Mouse (Mus musculus) G1E-ER4 (cell line): ENCODE measurements around the gene Tekt1. TPM values are rescaled to one million over a fixed set of nuclear protein-coding genes. Genes with fewer than 3 reads are reported as not detected.

ENCODE experiments used
- GATA1 ChIP-seq: IDR thresholded peaks from one replicate; pipeline ENCODE4 v1.8.0; 2012; ENCODE audit warnings: low read length, inconsistent platforms
- polyA plus RNA-seq: library from polyadenylated mRNA; stranded (reverse); fragments of >175 nt; gene quantifications from 2 replicates; pipeline ENCODE4 v1.2.3, GENCODE M21; 2012

Gene Tekt1
- polyA plus RNA-seq, 1 experiment, result not detected

DNA sequence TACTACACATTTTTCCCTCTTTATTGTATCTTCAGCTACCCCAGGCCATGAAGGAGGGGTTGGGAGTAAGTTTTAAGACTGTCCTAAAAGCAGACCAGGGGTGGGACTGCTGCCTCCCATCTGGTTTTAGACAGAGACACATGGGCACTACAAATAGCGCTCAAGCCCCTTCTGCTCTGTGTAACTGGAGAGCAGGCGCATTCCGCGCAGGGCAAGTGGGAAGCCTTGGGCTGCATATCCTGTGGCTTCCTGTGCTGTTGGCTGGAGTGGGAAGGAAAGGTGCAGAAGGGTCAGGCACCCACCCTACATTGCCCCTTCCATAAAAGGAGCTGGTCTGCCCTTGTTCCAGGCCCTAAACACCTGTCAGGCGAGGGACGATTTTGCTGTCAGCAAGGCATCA is 33.4 kb upstream of the Tekt1 start:
- TF ChIP-seq GATA1, result no peak

DNA sequence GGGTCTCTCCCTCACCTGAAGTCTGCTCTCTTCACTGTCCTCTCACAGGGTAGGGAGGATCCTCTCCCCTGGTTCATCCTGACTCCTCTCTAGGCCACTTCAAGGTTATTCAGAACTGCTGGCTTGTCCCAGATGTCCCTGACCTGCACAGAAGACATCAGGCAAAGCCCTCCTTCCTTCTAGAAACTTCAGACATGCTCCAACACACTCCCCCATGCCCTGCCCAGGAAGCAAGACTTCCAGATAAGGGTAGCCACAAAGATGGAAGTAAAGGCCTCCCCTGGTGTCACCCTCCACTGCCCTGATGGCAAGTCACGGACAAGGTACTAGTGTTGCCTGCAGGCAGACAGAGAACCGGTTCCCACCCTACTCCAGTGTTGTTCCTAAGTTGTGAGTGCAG is 32.5 kb upstream of the Tekt1 start:
- TF ChIP-seq GATA1, result no peak

DNA sequence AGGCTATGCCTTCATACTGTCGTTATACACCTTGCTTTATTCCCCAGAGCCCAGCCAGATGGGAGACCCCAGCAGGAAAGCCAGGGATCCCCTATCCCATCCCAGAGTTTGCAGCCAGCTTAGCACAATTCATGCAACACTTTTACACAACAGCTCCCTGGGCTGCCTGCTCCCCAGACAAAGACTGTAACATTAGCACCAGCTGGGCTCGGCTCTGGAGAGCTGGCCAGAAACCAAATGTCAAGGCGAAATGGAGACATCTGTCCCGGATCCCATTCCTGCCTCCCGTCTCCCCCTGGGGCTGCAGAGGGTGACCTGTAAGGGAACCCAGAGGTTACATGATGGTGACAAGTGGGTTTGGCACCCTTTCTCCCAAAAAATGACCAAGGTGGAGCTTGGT is 31.4 kb upstream of the Tekt1 start:
- no peak for TF ChIP-seq GATA1

DNA sequence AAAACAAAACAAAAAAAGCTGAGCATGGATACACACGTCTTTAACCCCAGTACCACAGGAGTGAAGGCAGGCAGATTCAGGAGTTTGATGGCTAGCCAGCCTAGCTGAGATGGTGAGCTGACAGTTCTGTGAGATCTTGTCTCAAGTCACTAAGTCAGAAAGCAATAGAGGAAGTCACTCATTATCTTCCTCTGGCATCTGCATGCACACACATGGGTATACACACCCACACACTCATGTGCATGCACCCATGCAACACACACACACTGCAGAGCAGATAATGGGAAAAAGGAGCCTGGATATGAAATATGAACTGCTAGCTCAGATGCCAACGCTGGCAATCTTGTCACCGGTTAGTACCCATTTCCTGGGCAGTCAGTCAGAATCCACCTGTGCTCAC is 31.0 kb upstream of the Tekt1 start:
- no peak for TF ChIP-seq GATA1

DNA sequence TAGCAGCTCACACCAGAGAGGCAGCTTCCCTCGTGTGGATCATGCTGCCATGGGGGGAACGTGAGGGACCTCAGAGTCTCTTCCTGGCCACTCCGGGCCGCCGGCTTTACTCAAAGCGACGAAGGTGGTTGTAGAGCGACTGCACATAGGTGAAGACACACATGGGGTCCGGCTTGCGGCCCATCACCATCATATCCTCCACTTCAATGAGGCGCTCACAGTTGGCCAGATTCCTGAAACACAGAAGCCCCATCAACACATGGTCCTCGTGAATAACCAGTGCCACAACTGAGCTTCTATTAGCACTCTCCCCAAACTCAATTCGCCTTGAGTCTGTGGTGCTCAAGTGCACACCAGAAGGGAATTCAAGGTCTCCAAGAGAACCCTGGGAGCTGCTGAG is 28.9 kb upstream of the Tekt1 start:
- TF ChIP-seq GATA1, result no peak

DNA sequence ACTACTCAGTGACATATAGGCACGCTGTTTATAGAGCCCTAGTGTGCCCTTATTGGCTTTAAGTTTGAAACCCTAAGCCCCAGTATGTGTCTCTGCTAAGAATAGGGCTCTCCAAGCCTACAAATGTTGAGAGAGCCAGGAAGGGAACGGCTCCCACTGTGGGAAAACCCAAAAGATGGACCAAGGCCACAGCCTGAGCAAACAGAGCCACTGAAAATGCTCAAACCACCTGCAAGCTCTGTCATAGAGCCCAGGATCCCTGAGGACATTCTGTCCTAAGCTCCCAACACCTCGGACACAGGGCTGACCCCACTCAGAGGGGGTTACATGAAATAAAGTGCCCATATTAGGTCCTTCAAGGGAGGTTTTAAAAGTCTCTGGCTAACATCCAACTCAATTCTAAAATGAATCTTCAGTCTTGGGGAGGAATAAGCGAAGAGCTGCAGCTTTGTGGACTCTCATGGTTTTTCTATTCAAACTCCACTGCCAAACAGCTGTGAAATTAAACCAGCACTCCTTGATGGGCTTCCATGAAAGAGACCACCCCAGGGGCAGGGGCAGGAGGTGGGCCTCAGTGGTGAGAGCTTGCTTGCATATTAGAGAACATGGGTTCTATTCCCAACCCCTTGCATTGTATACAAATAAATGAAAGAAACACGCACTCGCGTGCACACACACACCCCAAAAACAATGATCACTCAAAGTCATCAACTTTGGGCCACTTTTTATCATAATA is 27.3 kb upstream of the Tekt1 start:
- TF ChIP-seq GATA1, result no peak

DNA sequence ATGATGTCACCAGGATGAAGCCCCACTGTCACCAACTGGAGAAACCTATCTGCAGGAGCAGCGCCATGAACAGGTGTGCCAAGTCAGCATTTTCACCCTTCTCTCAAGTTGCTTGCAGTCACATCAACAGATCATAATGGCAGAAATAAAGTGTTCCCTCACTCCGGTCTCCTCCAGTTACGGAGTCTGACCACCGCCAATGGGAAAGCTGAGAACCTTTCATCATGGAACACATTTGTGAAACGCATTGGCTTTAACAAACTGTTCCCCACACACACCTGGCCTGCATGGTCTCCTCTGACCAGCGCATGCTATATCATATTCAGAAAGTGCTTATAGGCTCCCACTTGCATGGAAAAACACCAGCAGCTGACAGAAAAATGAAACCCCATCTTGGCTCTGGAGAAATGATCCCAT is 25.9 kb upstream of the Tekt1 start:
- no peak for TF ChIP-seq GATA1

DNA sequence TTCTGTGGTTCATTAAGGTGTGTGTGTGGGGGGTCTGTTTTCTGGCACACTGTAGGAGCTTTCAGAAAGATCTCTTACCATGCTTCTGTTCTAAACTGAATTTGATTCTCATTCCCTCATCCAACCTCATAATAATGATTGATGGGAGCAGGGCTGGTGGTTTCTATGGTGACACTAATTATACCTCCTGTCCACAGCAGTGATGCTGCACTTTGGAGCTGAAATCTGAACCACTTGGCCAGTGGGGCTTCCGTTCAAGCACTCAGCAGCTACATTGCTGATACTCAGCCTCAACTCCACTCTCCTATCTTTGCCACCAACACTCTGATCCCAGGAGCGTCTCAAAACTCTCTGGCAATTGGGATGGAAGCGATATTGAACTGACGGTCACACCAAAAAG is 17.1 kb upstream of the Tekt1 start:
- no peak for TF ChIP-seq GATA1

DNA sequence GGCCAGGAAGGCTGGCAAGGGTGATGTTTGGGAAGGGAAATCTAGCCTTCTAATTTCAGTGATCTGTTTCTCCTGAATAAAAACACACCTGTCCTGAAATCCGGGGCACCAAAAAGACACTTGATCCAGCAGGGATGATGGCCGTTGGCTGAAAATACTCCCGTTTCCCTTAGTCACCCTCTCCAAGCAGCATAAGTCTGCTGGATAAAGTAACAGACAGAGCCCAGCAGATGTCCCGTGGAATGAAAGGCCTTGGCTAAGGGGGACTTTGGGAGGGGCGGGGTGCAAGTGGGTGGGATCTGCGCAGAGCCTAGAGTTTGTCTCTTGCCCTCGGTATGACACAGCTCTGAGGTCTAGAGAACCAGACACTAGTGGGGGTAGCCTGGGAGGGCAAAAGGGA is 16.0 kb upstream of the Tekt1 start:
- no peak for TF ChIP-seq GATA1

DNA sequence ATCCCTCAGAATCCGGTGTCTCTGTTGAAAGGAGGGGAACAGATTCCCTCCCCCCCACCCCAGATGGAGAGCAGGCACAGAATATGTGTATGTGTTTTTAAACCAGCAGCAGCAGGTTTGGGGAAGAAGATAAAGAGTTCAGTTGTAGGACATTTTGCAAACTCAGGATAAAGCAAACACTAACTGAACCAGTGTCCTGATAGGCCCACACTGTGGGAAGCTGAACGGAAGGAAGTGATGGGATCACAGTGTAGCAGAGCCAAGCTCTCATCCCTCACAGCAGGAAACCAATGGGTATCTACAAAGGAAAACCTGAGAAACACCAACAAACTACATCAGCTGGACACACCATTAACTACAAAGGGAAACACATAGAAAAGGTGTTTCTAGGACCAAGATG is 14.3 kb upstream of the Tekt1 start:
- no peak for TF ChIP-seq GATA1

DNA sequence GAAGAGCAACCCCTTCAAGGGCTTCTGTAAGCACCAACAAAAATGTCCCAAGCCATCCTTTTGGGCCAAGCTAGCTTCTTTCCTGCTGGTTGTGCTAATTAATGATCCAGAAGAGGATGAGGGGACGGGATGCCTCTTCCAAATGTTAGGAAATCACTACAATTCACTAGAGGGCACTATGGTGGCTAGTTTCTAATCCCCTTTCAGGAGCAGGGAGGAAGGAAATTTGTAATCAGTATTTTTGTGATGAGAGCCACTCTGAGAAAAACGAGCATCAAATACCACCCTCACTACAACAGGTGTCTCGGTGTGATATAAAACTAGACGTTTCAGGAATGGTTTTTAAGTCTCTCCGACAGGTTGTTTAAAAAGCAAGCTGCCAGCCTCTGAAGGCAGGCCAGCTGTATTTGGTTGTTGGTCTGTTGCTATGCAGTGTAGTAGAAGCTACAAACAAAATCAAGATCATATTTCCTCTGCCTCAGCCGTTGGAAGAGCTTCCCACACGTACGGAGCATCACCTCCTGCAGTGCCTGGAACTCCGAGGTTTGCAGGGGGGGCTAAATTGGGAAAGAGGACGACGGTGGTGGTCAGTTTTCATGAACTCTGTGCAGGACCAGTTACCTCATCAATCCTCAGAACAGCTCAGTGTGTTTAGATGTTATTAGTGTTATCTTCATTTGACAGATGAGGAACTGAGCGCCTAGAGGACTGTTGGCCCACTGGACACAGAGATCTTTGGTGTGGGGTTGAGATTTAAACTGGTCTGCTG is 7.8 kb upstream of the Tekt1 start:
- no peak for TF ChIP-seq GATA1

DNA sequence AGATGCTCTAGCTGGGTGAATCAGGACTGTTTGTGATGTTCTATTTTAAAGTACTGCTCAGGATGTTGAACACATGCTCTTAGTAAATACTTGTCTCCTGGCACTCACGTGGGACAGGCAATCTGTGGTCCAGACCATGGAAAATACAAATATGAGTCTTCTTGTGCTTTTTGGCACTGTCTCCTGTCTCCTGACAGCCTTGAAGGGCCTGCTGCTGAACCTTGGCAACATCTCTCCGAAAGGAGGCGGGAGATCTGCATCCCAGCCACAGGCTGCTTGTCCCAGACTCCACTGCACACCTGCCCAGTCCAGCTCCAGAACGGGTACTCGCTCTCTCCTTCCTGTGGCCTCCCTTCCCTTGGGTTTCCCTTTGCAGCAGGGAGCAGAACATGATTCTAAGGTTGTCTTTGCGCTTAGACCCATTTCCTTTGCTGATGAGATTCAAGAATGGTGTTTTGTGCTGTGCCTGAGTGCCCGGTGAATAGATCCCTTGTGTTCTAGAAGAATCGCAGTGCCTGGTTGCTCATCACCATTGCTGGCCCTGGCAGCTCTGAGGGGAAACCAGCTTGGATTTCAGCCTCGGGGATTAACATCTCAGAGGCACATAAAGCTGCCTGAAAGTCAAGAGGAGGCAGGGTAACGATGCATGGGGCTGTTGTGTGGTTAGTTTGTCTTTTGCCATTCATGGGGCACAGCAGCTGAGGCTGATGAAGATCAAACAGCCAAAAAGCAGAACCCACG is 5.9 kb upstream of the Tekt1 start:
- TF ChIP-seq GATA1, result no peak

DNA sequence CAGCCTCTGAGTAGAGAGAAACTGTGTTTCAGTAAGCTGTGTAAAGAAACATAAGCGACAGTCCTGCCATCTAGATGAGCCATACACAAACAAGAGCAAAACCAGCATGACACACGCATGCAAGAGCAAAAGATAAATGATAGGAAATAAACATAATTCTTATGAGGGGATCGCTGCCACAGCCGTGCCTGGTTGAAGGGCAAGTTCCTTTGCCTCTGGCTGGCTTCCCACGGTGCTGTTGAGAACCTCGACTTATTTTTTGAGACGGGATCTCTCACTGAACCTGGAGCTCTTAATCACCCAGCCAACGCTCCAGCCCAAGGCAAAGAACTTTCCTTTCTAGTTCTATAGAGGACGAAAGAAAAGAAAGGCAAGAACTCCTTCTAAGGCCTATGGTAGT is 3.9 kb upstream of the Tekt1 start:
- TF ChIP-seq GATA1, result no peak

DNA sequence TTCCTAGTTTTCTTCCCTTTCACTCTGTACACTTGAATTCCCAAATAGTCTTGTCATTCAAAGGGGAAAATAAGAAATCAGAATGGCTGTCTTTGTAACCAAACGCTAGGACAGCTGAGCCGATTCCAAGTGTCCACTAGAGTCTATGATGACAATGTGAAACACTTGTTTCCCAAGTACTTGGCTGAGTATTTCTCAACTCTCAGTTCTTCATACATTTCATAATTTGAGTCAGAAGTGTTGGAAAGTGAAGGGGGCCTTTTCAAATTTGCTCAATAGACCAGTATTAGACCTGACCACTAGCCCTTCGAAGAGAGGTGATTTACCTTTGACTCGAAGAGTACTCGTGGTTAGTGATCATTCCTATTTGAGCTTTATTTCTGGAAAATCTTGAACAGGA is 2.3 kb upstream of the Tekt1 start:
- TF ChIP-seq GATA1, result no peak

DNA sequence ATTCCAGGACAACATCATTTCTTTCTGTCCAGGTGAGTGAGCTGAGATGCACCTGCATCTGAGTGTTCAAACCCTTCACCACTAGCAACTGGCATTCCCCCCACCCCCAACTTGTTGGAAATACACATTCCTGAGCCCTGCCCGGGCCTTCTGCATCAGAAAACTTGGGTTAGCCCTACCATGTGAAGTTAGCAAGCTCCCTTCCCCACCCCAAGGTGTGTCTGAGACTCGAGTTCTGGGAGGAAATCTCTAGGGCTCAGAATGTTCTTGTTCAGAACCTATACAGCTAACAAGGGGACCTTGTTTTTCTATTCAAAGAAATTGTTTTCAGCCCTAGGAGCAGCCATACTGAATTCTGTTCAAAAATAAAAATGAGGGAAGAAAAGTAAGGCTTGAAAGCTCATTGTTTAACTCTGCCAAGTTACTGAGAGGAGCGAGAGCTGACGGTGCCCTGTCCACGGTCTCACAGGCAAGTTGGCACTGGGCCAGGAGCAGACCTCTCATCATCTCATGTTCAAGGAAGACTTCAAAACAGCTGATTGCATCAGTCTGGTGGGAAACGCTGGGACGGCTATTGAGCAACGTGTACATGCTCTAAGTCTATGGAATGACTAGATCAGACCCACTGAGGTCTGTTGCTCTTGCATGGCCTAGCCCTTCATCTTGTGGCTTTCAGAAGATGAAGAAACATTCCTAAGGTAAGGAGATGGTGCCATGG is 1.4 kb upstream of the Tekt1 start:
- no peak for TF ChIP-seq GATA1
